Mouse (Mus musculus) frontal cortex, postnatal 14 days (tissue): ENCODE results near the gene Olfr1188.
"Not testable (repeated sequence)": the region's sequence is repeated elsewhere in the genome, so short reads cannot be mapped to it uniquely, and the experiment has no call there.

Experiments
- DNase-seq, 2 experiments: peaks; one replicate each; pipeline ENCODE4 v3.0.0; 2022; ENCODE audit warnings: low spot score in 2 of 2

Olfr1188 gene

GRCm38 (mm10) chr2:88556635-88557034 lies at the start of gene Olfr1188:
Gene Olfr1188 (plus strand): TSS chr2:88556935.
- DNase-seq: no peak

DNA sequence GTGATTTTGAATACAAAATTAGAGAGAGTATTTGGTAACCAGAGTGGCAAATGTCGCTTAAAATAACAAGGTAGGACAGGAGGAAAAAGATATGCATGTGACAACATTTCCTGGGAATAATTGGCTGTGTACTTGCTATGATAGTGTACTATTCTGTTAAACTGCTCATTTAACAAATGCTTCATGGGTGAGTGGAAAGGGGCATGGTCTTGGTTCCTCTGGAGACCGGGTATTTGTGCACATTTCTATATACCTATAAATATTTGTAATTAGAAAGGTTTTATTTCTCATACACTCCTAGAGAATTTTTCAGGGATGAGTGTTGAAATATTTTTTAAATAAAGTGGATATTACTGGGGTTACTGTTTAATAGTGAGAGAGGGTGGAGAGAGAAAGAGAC lies 38.5 kb upstream of the Olfr1188 start, which contains the start of gene Olfr1186:
Gene Olfr1186, plus strand, starts transcription at position 301 of the 400 bp plus-strand sequence.
- no peak for DNase-seq

GRCm38 (mm10) chr2:88525720-88526119 lies 31.0 kb upstream of the Olfr1188 start:
- DNase-seq: no peak

GRCm38 (mm10) chr2:88572696-88573095 lies 16.0 kb downstream of the Olfr1188 start:
- not testable (repeated sequence) for DNase-seq

- DNase-seq: no peak
These were observed 29.4 kb downstream of the Olfr1188 start, which contains the start of gene Olfr1189 for GRCm38 (mm10) chr2:88586154-88586553. Gene Olfr1189 (plus strand): TSS chr2:88586454.
